Mouse (Mus musculus) urinary bladder, postnatal 36 days (tissue): ENCODE results near the gene Rph3al.

Source experiments
- DNase-seq, 2 experiments: peaks; one replicate each; pipeline ENCODE4 v3.0.0; 2022; ENCODE audit warnings: low spot score in 2 of 2, mixed read lengths in 1 of 2

The Rph3al gene

DNA sequence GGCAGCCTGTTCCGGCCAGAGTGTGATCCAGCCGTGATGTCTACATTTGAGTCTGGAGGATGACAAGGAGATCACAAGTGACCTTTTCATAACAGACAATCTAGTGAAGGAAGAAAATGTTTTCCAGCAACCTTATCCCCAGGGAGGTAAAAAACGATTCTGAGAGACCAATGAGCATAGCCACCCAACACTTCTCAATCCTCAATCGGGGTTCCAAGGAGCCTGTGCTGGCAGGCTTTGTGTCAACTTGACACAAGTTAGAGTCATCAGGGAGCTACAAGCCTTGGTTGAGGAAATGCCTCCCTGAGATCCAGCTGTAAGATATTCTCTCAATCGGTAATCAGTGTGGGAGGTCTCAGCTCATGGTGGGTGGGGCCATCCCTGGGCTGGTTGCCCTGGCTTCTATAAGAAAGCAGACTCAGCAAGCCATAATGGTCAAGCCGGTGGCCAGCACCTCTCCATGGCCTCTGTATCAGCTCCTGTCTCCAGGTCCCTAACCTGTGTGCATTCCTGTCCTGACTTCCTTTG, at the start of gene Rph3al:
Gene Rph3al (minus strand): TSS at position 51 of the 528 bp plus-strand sequence.
- peak in 1 of 2 experiments; percentile 53 for DNase-seq

DNA sequence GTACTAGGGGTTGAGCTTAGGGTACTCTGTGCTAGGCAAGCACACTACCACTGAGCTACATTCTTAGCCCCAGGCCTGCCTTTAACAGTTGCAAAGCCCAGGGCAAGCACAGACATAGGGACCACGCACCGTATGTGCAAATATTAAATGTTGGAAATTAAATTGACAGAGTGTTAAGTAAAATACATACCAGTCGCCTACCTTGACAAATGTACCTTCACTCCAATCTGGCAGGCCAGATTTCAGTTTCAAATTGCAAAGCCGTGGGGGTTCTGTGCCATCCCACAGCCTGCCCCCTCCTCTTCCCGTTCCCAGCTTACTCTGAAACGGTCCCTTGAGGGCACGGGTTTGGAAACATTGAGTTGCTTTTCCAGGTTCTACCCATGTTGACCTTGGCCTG, 47.7 kb upstream of the Rph3al start:
- no peak for DNase-seq

DNA sequence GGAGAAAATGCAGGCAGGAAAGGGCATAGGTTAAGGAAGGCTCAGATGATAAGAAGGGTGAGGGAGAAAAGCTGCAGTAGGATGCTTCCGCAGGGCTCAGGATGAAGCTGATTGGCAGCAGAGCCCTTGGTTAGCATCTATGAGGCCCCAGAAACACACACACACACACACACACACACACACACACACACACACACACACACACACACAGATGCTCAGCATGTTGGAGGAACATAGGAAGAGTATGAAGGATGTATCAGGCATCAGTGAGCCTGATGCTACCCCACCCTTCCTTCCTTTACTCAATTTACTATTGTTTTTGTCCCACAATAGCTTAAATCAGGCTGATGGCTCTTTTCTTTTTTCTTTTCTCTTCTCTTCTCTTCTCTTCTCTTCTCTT, 46.4 kb upstream of the Rph3al start:
- no peak for DNase-seq

DNA sequence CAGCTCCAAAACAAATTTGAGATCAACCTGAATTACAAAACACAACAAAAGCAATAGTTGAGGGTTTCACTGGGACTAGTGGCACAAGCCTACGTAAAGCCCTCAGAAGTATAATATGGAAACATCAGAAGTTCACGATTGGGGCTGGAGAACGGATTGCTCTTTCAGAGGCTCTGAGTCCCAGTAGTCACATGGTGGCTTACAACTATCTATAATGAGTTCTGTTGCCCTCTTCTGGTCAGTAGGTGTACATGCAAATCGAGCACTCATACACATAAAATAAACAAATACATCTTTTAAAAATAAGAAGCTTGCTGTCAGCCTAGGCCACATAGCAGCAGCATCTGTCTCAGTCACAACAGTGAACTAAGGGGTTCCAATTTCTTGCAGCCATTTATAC, 45.0 kb upstream of the Rph3al start:
- DNase-seq: no peak

DNA sequence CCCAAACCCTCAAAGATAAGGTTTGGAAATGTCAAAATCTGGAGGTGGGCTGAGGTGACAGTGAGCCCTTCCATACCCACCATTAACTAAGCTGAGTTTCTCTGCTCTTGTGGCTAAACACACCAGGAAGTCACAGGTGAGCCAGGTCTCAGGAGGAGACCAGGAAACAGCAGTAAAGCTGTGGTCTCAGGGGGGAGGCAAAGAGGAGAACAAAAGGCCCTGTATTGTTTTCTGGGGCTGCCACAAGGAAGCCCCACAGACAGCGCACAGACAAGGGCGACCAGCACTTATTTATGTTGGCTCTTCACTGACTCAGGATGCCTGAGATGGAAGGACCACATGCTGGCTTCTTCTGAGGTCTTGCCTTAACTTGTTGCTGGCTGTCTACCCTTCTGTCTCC, 42.2 kb upstream of the Rph3al start:
- DNase-seq: peak in 1 of 2 experiments; percentile 6

DNA sequence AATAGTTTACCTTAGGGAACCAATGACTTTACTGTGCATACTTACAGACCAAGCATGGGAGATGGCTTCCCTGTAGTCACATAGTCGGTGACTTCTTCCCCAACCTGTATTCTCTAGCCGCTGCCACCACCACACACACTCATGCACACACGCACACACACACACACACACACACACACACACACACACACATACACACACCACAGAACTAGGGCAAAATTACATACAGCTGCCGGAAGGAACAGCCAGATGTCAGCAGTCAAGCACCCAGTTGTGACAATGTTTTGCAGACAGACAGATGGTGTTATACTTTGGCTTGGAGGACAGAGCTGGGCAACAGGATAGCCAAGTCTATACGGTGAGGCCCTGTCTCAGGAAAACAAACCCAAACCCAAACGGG, 39.8 kb upstream of the Rph3al start:
- no peak for DNase-seq

DNA sequence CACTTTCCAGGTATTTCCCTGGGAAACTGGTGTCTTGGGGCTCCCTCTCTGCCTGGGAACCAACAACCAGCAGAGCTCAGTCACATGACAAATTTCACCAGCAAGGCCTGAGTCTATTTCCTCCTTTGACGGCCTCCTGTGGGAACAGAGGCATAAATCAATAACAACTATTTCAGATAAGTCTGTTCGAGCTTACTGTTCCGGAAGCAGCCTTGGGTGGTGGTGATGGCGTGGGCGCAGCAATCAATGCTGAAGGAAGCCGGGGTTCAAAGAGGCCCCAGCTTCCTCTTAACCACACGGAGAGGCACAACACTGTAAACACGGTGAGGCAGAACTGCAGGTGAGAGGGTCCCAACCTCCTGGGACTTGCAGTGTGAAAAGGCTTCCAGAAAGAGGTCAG, 38.5 kb upstream of the Rph3al start:
- DNase-seq: no peak

DNA sequence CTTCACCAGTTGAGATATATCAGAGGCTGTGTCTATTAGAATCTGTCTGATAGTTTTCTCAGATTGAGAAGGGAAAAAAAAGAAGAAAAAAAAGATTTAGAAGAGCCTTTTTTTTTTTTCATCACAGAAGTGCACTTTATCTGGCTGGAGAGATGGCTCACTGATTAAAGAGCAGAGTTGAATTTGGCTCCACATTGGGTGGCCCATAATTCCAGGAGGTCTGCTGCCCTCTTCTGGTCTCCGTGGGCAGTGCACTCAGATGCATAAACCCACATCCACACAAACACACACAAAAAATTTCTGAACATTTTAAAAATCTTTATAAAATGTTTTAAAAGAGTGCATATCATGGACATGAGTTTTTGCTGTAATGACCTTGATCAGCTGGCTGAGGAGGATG, 35.8 kb upstream of the Rph3al start:
- no peak for DNase-seq

DNA sequence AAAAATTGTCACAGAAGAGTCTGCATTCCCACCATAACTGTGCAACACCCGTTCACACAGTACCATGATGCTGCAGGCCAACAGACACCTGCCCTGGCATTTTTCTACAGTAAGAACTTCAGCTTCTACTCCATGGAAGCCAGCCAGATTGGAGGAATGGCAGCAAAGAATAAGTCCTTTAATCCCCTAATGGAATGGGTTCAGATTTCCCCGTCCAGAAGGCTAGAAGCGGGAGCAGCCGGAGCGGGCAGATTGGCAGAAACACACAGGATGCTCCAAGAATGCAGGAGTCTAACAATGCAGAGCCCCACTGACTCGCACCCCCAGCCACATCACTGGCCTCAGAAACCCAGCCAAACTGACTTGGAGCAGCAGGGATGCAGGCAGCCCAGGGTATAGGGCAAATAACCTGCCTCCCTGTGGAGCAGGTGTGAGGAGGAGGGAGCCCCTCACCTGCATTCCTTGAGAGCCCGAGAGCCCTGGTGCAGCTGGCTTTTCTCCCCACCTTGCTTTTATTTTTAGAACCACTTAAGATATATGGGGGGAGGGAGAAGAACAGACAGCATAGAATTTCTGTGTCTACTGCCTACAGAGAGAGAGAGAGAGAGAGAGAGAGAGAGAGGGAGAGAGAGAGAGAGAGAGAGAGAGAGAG, 34.8 kb upstream of the Rph3al start:
- no peak for DNase-seq

DNA sequence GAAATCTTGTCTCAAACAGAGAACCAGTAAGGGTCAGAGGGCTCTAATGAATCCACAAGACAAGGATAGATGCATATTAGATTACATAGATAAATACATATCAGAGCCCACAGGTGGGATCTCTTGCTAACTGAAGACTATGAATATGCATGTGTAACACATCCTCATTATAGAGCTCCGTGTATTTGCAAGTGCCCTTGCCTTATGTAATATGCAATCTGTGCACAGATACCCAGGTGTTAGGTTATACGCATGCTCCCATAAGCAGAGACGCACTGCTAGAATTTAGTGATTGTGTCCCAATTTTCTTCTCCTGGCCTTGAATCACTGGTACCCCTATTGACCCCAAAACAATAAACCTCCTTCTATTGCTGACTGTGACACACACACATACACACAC, 34.0 kb upstream of the Rph3al start:
- DNase-seq: no peak

DNA sequence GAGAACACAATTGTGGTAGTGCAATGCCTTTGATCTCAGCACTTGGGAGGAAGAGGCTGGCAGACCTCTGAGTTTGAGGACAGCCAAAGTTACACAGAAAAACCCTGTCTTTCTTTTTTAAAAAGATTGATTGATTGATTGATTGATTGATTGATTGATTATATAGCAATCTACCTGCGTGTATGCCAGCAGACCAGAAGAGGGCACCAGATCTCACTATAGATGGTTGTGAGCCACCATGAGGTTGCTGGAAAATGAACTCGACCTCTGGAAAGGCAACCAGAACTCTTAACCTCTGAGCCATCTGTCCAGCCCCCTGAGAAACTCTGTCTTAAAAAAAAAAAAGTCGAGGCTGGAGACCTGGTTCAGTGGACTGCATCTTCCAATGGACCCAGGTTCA, 32.4 kb upstream of the Rph3al start:
- DNase-seq: no peak

DNA sequence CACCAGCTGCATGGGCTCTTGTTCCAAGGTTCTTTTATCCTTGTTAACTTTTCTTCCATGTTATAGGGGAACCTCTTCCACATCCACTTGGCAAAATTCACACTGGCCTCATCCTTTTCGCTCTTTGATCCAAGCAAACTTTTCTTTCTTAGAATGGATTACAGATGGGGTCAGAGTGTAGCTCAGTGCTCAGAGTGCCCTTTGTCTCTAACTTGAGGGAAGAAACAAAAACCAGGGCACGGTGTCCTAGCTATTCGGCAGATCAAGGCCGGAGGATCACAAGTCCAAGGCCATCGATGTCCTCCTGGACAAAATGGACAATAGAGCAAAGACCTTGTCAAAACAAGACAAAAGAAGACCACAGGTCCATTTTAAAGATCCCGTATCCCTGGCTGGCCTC, 30.5 kb upstream of the Rph3al start:
- DNase-seq: no peak

DNA sequence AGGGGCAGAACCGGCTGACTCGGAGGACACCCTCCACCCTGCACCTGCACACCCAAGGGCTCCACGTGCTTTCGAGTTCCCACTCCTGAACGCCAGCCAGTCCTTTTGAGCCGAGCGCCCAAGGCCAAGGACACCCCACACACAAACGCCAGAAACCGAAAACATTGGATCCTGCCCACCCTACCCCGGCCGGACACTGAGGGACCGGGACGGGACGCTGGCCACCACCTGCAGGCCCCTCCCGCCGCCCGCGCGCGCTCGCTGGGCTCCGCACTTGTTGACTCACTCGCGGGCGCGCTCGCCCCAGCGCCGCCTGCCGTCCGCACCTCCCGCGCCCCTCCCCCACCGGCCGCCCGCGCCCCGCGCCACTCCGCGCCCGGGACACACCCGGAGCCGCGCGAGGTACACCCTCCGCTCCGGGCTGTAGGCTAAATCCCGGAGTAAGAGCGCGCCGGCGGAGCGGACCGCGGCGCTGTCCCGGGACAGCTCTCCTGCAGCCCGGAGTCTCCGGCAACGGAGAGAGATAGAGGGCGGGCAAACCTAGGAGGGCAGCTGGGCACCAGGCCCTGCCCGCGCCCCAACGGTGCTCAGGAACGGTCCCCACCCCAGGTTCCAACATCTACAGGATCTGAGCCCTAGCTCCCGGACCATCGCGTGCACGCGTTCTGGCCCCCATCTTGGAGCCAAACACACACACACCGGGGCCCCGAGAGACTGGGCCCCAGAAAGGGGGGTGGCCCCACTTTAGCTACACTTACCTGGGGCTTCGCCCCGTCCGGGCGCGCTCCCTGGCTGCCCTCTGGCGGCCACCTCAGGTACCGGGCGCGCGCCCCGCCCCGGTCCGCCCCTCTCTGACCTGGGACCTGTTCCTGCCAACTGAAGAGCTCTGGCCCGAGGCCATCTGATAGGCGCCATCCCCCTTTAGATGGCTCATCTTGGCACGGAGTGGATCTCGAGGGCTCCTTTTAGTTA, 28.5 kb upstream of the Rph3al start:
- DNase-seq: peak; percentile 78 to 82

DNA sequence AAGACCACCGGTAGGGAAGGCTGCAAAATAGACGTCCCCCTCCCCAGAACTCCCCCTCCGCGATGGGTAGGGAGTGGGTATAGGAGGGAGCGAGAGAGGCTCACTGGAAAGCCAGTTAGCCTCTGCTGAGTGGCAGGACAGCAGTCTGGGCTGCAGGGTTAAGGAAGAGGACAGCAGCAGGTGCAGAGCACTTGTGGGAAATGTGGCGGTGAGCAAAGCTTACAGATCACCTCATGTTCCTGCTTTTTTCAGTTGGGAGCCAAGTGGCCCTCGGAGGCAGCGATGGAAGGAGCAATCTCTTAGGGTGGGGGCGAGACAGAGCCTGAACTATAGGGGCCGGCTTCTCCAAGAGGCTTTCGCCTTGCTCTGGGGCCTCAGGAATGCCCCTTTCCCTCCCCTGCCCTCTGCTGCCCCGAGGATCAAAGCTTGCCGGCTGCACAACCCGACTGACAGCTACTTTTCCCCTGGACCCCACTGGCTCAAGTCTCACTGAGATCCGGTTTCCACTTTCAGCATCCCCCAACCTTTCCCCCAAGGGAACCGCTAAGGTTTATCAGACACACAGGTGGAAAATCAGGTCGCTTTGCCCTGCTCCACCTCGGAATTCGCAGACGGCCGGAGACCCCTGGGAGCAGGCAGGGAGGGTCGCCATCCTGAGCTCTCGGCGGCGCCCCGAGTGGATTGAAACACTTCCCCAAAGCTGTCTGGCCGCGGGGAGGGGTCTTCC, 27.6 kb upstream of the Rph3al start:
- no peak for DNase-seq

DNA sequence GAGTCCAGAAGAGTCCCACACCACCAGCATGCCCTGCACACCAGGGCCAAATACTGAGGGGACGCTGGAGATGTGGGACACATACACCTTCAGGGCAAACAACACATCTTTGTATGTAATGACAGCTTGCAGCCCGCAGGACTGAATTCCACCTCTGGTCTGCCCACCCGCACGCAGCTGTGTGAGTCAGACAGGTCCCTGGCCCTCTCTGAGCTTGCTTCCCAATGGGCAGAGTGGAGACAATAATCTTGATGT, 26.2 kb upstream of the Rph3al start:
- DNase-seq: no peak

DNA sequence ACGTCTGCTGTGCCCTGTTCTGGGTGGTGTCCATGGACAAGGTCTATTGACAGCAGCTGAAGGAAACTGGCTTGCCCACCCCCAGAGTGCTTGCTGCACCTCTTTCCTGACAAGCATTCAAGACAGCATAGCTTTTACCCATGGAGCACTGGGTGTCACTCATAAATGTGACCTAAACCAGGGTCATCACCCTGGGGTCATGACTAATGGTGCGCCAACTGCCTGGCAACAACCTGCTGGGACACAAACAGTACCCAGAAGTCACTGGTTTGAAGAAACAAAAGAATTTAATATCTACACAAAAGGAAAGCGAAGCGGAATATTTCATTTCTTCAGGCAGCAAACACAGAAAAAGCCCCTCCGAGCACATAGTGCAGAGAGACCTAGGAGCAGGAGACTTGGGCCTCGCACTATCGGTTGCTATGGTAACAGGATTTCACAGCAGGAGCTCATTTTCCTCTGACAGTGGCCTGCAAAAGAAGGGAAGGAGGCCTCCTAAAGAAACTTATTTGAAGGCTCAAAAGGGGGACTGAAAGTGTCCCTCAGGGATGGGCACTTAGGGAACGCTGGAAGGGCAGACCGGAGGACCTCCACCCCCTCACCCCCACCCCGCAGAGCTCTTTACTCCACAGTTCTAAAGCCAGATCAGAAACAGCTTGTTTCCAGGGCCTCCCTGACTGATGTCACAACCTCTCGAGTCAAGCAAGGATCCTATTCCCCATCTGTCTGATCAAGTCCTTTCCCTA, 25.7 kb upstream of the Rph3al start:
- no peak for DNase-seq

DNA sequence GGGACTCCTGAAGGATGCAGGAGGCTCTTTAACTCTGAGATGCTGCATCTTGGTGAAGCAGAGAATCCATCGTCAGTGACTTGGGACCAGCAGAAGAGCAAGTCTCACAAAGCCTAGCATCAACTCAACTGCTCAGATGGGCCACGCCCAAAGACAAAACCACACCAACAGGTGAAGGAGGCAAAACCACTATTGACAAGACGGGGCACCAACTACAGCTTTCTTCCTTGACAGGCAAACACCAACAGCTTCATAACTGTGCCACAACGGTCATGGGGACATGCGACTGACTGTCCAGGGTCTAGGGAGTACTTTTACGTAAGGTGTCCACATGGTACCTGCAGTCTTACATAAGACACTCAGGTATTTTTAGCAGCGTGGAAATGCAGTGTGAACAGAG, 23.6 kb upstream of the Rph3al start:
- DNase-seq: no peak

DNA sequence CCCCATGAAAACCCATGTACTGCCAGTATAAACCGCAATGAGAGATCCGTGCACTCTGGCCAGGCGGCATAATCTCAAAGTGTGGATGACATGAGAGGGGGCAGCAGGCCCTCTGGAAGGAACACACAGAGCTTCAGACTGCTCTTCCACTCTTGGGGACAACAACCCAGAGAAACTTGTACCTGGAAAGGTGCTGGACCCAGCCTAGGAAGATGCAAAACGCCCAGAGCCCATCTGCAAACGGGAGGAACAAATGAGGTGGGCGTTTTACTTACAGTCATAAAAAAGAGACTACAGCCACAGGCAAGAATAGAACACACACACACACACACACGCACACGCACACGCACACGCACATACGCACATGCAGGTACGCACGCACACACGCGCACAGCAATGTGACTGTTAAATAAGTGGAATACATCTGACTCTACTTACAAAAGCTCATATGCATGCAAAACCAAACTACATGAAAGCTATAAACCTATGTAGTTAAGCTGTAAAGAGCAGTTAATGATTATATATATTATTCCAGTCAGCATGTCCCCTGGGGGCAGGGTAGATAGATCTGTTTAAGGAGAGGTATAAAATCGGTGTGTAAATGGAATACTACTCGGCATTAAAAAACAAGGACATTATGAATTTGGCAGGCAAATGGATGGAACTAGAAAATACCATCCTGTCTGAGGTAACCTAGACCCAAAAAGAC, 19.0 kb upstream of the Rph3al start:
- DNase-seq: no peak

DNA sequence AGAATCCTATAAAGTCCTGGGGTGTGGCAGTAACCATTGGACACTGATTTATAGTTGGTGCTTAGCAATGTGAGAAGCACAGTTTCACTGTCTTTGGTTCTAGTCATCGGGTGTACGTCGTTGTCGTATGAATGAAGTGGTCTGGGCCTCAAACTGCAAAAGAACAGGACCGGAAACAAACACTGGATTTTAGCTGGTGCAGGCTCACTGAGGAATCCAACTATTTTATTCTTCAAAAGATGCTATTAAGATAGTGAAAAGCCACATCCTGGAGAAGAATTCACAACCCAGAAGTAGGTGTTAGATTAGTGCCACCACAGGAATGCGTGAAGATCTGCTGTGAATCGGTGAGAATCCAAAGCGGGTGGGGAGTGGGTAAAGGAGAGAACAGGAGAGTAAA, 18.4 kb upstream of the Rph3al start:
- no peak for DNase-seq

DNA sequence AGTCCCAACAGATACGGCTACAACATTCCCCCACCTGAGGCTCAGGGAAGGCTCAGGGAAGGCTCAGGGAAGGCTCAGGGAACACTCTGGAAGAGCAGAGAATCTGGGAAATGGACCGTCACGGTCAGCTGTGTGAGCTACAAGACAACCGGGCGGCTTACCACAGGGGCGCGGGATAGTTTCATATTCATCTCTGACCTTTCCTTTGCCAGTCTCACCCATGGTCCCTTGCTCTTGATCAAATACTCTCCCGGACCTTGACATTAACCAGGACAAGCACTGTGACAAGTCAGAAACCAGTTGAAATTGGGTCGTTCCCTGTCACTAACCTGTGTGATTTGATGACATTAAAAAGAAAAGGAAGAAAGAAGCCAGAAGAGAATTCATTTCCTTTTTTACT, 16.7 kb upstream of the Rph3al start:
- no peak for DNase-seq

DNA sequence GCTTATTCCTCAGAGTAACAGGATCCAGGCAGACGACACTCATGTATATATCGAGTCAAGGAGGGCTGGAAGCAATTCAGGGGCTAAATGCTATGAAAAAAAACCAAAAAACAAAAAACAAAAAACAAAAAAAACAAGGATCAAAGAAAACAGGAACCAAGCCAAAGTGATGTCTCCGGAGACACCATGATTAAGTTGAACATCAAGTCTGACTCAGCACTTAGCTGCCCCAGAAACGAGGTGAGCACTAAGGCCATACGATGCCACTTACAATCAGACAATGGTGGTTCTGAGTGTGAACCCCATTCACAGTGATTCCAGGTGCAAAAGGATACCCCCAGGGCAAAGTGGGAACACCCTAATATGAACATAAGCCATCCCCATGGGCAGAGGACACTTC, 13.7 kb upstream of the Rph3al start:
- no peak for DNase-seq
